Mouse (Mus musculus) naive thymus-derived CD4-positive, alpha-beta T cell, adult 2 months (primary cell): ENCODE measurements around the gene Mknk2.
A peak's percentile ranks its signal among the peaks of the same experiment; 100 is the strongest.

ENCODE experiments used
- DNase-seq: peaks from one replicate; pipeline ENCODE4 v3.0.0-alpha.2; 2011; ENCODE audit warnings: low read depth

Gene Mknk2

DNA sequence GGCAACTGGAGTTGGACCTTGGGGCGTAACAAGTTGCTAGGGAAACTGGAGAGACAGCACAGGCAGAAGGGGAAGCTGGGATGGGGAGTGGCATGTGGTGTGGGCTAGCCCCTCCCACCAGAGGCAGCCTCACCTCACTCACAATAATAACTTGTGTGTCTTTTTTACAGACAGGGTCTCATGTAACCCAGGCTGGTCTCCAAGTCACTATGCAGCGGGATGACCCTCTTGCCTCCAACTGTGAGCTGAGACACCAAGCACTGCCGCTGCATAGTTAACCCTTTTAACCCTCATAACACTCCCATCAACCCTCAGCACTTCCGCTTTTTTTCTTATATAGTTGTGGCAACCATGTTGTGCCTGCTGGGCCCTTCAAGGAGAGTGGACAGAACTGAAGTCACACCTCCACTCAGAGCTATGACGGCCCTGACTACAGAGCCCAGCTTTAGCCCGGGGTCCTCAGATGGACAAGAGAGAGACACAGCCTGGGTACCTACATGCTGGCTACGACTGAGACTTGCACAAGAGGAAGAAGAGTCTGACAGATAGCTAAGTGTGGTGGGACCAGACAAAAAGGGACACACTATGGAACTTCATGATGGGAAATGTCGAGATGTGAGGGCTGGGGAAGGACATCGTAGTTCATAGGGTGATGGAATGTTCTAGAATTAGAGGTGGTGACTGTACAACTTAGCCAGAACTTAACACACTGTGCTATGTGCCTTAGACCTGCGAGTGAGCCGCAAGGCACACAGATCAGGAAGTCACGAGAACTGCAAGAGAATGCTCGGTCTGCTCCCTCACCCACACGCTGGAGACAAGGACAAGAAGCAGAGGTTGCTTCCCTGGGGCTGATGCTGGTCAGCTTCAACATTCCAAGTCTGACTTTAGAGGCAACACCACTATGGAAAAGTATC is 14.6 kb upstream of the Mknk2 start:
- DNase-seq: peak; percentile 72

DNA sequence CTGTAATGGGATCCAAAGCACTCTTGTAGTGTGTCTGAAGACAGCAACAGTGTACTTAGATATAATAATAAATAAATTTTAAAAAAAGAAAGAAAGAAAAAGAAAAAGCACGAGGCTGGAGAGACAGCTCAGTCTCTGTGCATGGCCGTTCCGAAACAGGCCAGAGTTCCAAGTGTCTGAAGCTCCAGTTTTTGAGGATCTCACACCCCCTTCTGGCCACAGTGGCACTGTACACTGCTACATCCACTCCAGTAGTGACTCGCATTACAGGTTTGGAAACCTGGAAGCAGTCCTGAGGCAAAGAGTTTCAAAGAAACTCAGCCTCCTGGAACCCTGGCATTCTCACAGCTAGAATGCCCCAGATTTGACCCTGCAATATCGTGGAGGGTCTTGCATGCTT is 9.9 kb upstream of the Mknk2 start:
- DNase-seq: peak; percentile 83

DNA sequence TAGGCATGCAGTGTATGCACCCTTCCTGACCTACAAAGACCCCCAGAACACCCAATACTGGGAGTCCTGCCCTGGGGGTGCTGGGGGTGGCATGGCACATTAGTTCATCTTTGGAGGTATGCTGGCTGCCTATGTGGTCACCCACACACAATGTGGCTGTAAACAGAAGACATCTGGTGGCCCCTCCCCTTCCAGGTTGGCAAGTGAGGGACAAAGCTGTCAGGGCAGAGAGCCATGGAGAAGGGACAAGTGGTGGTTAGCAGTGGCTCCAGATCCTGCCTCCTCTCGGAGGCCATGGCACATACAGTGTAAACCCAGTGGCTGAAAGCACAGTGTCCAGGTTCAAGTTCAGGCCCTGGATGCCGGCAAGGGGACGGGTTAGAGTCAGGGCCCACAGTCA is 8.7 kb upstream of the Mknk2 start:
- no peak for DNase-seq

DNA sequence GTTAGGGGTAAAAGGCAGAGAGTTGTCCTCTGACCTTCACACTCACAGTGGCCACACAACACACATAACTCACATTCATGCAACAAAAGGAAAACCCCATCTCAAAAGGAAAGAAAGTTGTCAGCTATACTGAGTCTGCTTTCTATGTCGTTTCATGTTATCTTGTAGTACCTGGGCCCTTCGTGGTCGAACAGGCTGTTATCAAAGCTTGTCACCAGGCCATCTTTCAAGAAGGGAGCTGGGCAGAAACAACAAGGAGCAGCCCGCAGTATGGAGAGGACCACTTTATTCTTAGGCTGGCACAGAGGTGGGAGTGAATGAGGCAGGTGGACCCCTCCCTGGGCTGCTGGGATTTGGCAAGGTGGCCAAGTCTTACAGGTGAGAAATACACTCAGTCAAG is 7.1 kb upstream of the Mknk2 start:
- no peak for DNase-seq

DNA sequence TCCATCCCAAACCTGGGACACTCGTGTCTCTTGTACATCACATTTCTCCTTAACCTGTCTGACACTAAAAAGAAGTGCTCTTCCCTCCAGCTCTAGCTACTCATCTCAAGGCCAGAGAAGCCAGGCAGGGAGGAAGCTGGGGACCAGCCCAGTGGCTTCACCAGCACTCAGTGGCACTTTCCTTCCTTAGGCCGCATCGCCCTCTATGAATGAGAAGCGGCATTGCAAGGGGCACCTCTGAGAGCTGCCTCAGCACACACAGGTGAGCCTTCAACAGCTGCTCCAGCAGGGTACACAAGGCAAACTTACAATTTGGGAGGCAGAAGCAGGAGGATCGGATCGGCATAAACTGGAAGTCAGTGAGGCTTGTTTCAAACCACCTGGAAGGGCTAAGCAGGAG is 6.3 kb upstream of the Mknk2 start:
- DNase-seq: peak; percentile 88

DNA sequence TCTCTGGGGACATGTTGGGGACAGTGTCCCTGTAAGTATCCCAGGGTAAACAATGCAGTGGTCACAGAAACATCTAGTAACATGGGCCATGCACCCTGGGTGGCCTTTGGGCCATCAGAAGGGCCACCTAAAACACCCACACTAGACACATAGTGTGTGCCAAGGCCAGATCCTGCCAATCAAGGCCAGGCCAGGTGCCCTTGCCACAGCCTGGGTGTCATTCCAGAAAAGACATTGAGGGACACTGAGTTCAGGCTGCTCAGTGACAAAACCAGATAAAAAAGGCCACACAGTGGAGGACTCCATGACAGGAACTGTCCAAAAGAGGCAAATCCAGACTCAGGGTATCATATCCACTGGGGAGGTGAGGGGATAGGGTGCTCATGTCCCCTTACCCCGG is 5.7 kb upstream of the Mknk2 start:
- DNase-seq: no peak

DNA sequence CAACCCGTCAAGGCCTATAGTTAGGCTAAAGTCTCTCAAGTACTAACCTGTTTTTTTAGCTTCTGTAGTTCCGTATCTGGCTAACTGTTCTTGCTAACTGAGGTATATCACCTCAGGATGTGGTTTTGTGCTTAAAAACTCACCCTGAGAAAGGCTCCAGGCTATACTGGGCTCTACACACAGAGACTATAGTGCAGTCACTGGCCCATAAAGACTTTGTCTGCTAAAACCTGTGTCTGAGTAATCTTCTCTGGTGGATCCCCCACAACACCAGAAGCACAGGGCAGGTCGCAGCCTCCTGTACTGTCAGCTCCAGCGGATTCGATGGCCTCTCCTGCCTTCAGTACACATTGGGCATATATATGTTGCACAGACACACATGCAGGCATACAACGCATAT is 4.1 kb upstream of the Mknk2 start:
- DNase-seq: peak; percentile 81

DNA sequence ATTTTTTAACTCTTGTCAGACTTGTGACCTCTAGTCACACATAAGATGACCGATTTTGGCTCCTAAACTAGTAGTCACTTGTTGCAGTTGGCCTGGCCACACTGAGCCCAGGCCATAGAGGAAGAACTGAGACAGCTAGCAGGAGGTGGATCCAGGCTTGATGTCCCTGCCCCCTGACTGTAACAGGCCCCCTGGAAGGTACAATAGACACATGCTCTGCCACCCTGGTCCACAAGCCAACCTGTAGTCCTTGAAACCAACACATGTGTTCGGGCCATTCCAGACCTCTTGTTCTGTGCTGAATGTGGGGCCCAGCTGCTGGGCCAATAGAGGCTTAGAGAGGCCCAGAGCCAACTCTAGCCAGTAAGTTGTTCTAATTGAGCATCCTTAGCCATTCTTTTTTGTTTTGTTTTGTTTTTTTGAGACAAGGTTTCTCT is 2.4 kb upstream of the Mknk2 start:
- DNase-seq: no peak

DNA sequence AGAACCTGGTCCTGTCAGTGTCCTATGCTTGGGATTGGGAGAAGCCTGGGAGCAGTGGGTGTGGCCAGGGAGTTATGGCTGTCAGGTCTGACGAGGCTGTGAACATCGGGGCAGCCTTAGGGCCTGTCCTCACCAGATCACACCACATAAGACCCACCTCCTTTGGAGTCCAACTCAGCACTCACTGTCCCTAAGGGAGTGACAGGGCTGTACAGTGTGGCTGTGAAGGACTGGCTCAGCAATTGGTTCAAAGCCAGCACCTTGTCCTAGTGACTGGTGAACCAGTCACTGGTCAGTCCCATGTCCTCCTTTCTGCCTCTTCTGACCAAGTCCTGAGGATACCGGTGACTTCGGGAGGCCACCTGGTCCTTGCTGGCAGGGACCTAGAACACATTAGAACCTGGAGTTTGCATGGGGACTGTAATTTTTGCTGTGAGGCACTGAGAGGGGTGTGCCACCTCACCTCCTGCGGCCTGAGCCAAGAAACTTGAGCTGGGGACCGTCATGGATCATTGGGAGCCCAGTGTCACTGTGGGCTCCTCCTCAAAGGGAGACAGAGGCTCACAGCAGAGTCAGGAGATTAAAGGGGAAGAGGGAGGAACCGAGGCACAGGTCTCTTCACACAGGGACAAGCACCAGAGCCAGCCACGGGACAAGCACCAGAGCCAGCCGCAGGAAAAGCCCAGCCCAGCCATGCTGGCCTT is 1.8 kb upstream of the Mknk2 start:
- DNase-seq: no peak

DNA sequence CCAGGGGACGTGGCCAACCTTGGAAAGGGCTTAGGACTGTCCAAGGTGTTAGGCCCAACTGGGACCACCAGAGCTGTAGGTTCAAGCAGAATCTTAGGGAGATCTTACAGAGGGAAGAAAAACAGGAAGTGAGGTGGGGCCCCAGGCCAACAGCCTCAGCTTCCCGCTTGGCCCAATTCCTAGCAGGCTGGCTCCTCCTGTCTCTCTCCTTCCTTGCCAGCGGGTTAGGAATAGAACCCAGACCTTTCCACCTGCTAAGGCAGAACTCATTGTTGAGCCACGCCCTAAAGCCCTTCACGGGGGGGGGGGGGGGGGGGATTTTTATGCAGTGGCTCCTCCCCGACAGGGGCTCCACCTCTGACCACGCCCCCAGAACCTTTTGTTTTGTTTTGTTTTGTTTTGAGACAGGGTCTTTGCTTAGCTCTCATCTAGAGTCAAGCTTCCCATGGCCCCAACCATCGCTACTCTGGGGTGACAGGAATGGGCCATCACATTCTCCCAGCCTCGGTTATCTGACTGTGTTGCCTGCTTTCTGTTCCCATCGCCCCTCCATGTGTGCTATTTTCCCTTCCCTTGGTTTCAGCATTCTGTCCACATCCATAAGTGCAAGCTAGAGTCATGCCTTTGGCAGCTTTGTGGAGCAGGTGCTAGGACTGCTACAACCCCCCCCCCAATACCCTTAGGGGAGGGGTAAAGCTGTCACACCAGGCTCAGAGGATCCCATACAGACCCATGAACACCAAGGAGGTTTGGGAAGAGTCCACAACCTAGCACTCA is 877 bp upstream of the Mknk2 start:
- DNase-seq: peak; percentile 61

DNA sequence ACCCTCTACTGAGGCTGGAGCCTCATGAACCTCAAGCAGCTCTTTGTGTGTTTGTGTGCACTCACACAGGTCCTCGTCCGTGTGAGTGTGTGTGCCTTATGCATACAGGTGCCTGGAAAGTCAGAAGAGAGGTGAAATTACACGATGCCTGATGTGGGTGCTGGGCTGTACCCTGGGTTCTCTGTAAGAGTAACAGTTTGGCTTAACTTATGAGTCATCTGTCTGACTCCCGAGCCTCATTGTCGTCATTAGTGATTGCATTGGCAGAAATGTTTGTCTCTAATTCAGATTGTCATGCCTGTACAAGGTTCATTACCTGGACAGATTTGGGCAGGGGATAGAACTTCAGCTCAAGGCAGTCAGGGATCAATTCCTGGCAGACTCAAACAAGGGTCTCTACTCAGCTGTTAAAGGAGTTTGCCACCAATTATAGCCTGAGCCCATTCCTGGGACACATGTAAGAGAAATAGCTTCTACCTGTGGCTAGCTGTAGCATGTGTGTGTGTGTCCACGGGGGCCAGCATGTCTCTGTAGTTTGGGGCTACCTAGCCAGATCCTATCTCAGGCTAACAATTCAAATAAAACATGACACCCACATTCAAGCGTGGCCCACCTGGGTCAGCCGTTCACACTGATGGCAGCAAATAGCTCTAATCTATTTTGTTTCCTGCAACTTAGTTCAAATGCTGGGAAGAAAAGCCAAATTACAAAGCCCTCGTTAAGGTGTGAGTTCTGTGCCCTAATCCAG is 610 bp downstream of the Mknk2 start:
- DNase-seq: peak; percentile 82

DNA sequence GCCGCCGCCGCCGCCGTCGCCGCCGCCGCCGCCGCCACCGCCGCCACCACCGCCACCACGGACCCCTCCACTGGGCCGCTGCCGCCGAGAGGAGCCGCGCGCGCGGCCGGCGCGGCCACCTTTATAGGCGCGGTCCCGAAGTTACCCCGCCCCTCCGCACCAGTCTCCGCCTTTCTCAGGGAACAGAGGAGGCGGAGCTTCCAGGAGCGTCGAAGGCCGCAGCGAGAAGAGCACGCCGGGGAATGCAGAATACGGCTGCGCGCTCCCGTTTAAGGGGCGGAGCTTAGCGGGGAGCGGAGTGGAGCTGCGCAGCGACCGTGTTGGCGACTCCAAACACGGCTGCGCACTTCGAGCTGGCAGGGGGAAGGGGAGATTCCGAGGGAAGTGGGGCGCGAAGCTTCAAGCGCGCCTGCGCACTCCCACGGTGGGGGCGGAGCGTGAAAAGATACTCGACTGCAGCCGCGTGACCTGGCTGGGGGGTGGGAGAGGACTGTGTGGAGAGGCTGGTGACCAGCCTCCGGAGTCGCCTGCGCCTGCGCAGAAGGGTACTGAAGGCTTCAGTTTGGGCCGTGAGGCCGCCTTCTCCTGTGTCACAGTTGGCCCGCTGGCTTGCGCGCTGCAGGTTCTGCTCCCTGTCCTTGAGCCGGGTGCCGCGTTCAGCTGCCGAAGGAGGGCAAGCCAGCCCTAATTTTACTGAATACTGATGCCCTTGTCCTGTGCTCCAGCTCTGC is 1.5 kb downstream of the Mknk2 start:
- peak; percentile 100 for DNase-seq

DNA sequence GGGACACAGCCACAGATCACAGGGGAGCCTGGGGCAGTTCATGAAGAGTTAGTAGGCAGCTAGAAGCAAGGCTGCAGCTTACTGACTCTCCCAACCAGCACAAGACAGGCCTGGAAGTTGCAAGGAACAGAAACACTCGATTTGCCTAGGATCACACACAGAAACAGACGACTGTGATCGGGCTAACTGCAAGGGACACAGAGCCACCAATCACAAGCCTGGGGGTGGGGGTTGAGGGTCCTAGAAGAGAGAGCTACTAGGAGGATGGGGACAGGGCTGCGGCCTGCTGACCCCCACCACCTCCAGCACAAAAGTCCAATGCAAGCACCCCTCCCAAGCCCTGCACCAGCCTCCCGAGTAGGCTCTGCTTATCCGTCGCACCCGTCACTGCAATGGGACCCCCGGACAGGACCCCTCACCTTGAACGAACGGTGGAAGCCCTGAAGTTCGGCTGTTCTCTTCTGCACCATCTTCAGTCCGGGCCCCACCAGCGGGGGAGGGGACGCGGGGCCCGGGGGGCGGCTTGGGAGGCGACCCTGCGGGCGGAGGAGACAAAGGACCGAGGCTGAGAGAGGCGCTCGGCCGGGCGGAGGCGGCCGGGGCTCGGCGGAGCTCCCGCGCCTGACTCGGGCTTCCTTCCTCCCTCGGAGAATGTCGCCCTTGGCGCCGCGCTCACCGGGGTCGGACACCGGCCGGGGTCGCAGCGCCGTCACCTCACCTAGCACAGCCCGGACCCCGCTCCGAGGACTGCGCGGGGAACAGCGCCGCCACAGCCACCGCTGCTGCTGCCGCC is 2.3 kb downstream of the Mknk2 start:
- peak; percentile 56 for DNase-seq

DNA sequence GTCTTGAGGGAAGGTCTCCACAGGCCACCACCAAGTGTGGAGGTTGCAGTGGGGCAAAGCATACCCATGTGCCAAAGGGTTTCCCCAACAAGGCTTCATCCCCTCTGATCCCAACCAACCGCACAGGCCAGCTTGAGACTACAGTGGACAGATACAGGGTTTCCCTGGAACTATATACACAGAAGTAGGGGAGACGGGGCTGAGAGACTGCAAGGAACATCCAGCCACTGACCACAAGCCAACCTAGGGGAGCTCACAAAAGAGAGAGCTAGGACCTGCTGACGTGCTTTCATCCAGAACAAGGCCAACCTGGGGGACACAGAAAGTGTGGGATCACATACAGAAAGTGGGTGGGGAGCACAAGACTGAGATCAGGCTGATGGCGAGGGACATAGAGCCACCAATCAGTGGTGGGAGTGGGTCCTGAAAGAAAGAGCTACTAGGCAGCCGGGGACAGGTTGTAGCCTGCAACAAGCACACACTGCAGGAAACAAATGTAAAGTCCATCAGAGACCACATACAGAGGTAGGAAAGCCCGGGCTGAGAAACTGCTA is 3.0 kb downstream of the Mknk2 start:
- DNase-seq: no peak

DNA sequence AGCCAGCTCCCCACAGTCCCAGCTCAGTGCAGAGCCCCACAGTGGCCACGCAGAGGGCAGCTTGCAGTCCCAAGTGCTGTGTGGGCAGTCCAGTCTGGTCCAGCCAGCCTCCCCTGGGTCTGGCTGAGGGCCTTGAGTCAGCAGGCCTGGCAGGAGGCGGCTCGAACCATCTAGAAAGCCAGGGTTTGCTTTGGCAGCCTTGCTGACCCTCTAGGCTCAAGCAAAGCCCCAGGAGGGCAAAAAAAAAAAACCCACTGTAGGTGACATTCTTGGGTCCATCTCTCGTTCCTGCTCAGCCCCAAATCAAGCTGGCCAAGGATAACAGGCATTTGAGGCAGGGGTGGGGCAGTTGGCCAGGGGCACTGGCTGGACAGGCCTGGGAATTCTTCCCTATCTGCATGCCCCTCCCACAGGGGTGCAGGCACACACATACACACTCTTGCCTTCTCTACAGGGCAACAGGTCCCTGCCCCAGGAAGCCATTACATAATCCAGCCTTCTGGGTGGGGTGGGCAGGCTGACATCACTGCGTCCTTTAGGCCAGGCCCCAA is 3.7 kb downstream of the Mknk2 start:
- no peak for DNase-seq

DNA sequence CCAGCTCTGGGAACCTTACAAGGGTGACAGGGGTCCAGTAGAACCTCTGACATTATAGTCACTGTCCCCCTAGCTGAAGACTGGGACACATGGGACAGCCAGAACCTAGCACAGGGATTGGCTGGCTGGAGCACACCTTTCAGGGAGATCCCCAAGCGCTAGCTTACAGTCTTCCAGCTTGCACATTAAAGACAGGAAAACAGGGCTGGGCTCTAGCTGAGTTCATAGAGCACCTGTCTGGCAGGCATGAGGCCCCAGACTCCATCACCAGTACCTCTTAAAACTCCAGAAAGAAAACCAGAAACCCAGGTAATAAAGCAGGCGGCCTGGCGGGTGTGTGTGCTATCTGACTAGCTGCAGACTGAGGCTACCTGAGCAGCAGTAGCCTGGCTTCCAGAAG is 4.2 kb downstream of the Mknk2 start:
- DNase-seq: no peak

DNA sequence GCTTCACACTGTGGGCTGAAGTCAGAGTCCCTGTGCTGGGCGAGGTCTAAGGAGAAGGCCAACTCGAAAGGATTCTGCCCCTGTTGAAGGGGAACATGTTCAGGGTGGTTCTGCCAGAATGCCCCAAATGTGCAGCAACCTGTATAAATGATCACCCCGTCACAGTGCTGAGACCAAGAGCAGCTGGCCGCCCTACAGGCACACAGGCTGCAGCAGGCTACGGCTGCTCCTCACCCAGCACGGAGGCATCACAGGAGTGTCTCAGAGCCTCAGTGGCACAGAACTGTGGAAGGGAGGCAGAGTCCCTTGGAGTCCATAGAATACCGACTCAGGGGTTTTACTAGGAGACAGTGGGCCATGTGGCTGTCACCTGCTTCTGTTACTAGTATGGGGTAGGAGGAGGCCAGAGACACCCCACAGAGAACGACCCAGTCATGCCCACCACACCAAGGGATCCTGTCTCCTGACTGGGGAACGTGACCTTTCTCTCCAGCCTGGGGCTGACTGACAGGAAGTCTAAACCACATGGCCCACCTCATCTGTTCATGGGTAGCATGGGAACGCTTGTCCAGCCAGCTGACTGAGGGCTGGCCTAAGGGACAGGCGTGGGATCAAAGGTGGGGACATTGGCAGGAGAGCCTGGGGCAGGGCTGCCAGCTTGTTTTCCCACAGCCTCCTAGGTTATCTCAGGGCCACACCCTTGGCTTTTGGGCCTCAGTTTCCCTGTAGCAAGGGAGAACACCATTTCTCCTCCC is 5.8 kb downstream of the Mknk2 start:
- no peak for DNase-seq

DNA sequence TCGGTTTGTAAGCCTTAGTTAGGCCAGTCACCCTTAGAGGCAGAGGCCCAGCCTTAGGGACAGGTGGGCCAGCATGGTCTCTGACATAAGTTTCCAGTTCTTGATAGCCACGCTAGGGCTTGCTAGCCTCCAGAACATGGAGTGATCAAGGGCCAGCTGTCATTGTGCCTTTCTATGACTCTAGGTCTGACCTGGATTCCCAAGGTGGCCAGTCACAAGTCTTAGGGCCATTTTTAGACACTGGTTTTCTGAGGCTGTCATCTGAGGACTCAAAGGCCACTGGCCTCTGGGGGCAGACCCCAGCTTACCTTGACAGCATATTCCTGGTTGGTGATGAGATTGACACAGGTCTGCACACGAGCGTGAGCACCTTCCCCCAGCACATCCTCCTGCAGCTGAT is 6.7 kb downstream of the Mknk2 start:
- no peak for DNase-seq

DNA sequence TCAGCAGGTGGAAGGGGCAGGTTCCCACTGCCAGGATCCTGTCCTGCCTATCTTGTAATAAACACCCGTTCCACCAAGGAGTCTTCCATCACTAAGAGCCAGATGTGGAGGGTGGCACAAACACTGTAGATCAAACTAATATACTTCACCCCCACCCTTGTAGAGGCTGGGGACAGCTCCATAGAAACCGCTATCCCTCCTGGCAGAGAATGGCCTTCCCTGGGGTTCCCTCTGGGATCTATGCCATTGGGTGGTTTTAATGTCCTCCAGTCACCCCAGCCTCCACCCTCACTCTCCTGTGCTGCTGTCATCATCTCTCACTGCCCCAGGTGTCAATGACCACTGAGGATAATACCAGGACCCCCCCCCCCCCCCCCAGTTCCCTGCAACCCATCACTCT is 7.4 kb downstream of the Mknk2 start:
- DNase-seq: no peak
